Mouse (Mus musculus): ENCODE measurements around the gene Maml3. TPM values are rescaled to one million over a fixed set of nuclear protein-coding genes. Genes with fewer than 3 reads are reported as not detected.

Maml3 gene
- polyA plus RNA-seq, 1 experiment = 3.1 TPM

DNA sequence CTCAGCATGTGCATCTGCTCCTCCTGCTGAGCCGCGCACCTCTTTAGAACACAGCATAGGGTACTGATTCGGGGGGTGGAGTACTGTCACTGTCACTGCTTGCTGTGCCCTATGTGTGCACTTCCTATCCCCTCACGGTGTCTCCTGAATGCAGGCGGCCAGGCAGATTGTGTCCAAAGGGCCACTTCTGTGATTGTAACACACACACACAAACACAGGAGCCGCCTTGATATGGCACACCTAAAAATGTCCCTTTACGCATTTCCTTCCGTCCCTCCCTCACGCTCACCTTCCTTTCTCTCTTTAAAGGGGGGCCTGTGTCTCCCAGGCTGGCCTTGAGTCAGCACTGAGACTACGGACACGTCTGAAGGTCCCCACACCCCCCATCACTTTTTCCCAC lies 107.3 kb downstream of the Maml3 start:
- TF ChIP-seq POLR2A (IDR thresholded peaks at IDR 0.05; ENCODE audit: insufficient read length, low read depth) = no peak
- no peak for TF ChIP-seq TCF12 (IDR thresholded peaks at IDR 0.05; ENCODE audit: insufficient read depth, poor library complexity, severe bottlenecking)
- TF ChIP-seq POLR2AphosphoS2 (IDR thresholded peaks at IDR 0.05; ENCODE audit: insufficient read length, low read depth) = no peak
- no peak for TF ChIP-seq USF1 (IDR thresholded peaks at IDR 0.05; ENCODE audit: low read depth)
- TF ChIP-seq TCF3 (IDR thresholded peaks at IDR 0.05; ENCODE audit: insufficient read length, low read depth) = no peak
- no peak for TF ChIP-seq MAX (IDR thresholded peaks at IDR 0.05; ENCODE audit: low read depth)
- TF ChIP-seq REST (IDR thresholded peaks at IDR 0.05; ENCODE audit: insufficient read depth, insufficient read length) = no peak
- no peak for TF ChIP-seq MYOD1 (IDR thresholded peaks at IDR 0.05; ENCODE audit: control insufficient read depth in 1 of 3, insufficient read length in 2 of 3, low read depth in 2 of 3)
- no peak for TF ChIP-seq E2F4 (IDR thresholded peaks at IDR 0.05; ENCODE audit: insufficient read depth)
- no peak for TF ChIP-seq SRF (IDR thresholded peaks at IDR 0.05; ENCODE audit: control insufficient read depth, insufficient read length, low read depth)
- TF ChIP-seq CEBPB (IDR thresholded peaks at IDR 0.05; ENCODE audit: insufficient read depth, poor library complexity, severe bottlenecking) = no peak
- no peak for TF ChIP-seq MYOG (IDR thresholded peaks at IDR 0.05; ENCODE audit: control insufficient read depth in 1 of 3, insufficient read depth in 1 of 3, insufficient read length in 2 of 3, low read depth in 2 of 3)

DNA sequence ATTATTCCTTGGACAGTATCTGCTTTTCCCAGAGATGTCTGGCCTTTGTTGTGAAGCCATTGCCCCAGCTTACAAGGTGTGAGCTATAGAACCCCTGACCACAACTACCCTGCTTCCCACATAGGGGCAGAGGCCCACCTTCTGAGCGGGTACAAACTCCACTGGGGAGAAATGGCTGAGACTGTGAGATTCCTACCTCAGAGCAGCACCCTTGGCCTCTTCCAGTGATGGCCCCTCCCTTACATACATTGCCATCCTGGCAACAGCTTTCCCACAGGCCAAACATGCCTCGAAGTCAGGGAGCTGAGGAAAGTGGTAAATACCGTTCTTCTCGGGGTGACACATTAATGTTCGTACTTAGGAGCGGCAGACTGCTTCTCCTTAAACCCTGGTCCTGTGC lies 118.4 kb downstream of the Maml3 start:
- TF ChIP-seq POLR2AphosphoS2 (IDR thresholded peaks at IDR 0.05; ENCODE audit: insufficient read length, low read depth) = no peak
- TF ChIP-seq TCF12 (IDR thresholded peaks at IDR 0.05; ENCODE audit: insufficient read depth, poor library complexity, severe bottlenecking) = no peak
- no peak for TF ChIP-seq USF1 (IDR thresholded peaks at IDR 0.05; ENCODE audit: low read depth)
- no peak for TF ChIP-seq REST (IDR thresholded peaks at IDR 0.05; ENCODE audit: insufficient read depth, insufficient read length)
- TF ChIP-seq E2F4 (IDR thresholded peaks at IDR 0.05; ENCODE audit: insufficient read depth) = no peak
- no peak for TF ChIP-seq MYOD1 (IDR thresholded peaks at IDR 0.05; ENCODE audit: control insufficient read depth in 1 of 3, insufficient read length in 2 of 3, low read depth in 2 of 3)
- Histone ChIP-seq H3K79me2 (ENCODE audit: control insufficient read depth, insufficient read depth) (no peaks in the 10 kb centered on the region), H3K27me3 (ENCODE audit: control insufficient read depth, insufficient read depth, insufficient read length) (no peaks in the 10 kb centered on the region), H3K36me3 (ENCODE audit: control insufficient read depth, insufficient read depth) (no peaks in the 10 kb centered on the region), H3K4me3 (no peak overlapping the region), H3K4me2 (ENCODE audit: low read depth) (no peak overlapping the region), H3ac (ENCODE audit: control insufficient read depth, insufficient read length) (no peak overlapping the region)

More for the DNA sequence above, 107.3 kb downstream of the Maml3 start:
- H3ac ChIP-seq (ENCODE audit: control insufficient read depth, insufficient read length) = no peak overlapping the region
- H3K36me3 ChIP-seq (ENCODE audit: control insufficient read depth, insufficient read depth) = no peaks in the 10 kb centered on the region
- H3K4me3 ChIP-seq = no peak overlapping the region
- H3K27me3 ChIP-seq (ENCODE audit: control insufficient read depth, insufficient read depth, insufficient read length) = no peaks in the 10 kb centered on the region
- H3K4me2 ChIP-seq (ENCODE audit: low read depth) = no peak overlapping the region
- peaks cover 3% of the 10 kb centered on the region for H3K79me2 ChIP-seq (ENCODE audit: control insufficient read depth, insufficient read depth)

- Histone ChIP-seq H3K36me3 (ENCODE audit: control insufficient read depth, insufficient read depth) (no peaks in the 10 kb centered on the region), H3K4me2 (ENCODE audit: low read depth) (no peak overlapping the region), H3K27me3 (ENCODE audit: control insufficient read depth, insufficient read depth, insufficient read length) (no peaks in the 10 kb centered on the region), H3K79me2 (ENCODE audit: control insufficient read depth, insufficient read depth) (no peaks in the 10 kb centered on the region), H3K4me3 (no peak overlapping the region), H3ac (ENCODE audit: control insufficient read depth, insufficient read length) (no peak overlapping the region)
- TF ChIP-seq CEBPB (IDR thresholded peaks at IDR 0.05; ENCODE audit: insufficient read depth, poor library complexity, severe bottlenecking) = no peak
- TF ChIP-seq TCF12 (IDR thresholded peaks at IDR 0.05; ENCODE audit: insufficient read depth, poor library complexity, severe bottlenecking) = no peak
- TF ChIP-seq SRF (IDR thresholded peaks at IDR 0.05; ENCODE audit: control insufficient read depth, insufficient read length, low read depth) = no peak
Measured at GRCm38 (mm10) chr3:51981496-51981895, 123.4 kb downstream of the Maml3 start.

- no peaks in the 10 kb centered on the region for H3K36me3 ChIP-seq (ENCODE audit: control insufficient read depth, insufficient read depth)
- H3K27me3 ChIP-seq (ENCODE audit: control insufficient read depth, insufficient read depth, insufficient read length) = no peaks in the 10 kb centered on the region
- H3K4me3 ChIP-seq = no peak overlapping the region
- H3ac ChIP-seq (ENCODE audit: control insufficient read depth, insufficient read length) = no peak overlapping the region
- H3K79me2 ChIP-seq (ENCODE audit: control insufficient read depth, insufficient read depth) = no peaks in the 10 kb centered on the region
- TF ChIP-seq MYOD1 (IDR thresholded peaks at IDR 0.05; ENCODE audit: control insufficient read depth in 1 of 3, insufficient read length in 2 of 3, low read depth in 2 of 3) (no peak), MYOG (IDR thresholded peaks at IDR 0.05; ENCODE audit: control insufficient read depth in 1 of 3, insufficient read depth in 1 of 3, insufficient read length in 2 of 3, low read depth in 2 of 3) (no peak), SRF (IDR thresholded peaks at IDR 0.05; ENCODE audit: control insufficient read depth, insufficient read length, low read depth) (no peak), E2F4 (IDR thresholded peaks at IDR 0.05; ENCODE audit: insufficient read depth) (no peak), POLR2A (IDR thresholded peaks at IDR 0.05; ENCODE audit: insufficient read length, low read depth) (no peak), MAX (IDR thresholded peaks at IDR 0.05; ENCODE audit: low read depth) (no peak)
- no peak overlapping the region for H3K4me2 ChIP-seq (ENCODE audit: low read depth)
Measured at GRCm38 (mm10) chr3:51977654-51978352, 127.1 kb downstream of the Maml3 start.

DNA sequence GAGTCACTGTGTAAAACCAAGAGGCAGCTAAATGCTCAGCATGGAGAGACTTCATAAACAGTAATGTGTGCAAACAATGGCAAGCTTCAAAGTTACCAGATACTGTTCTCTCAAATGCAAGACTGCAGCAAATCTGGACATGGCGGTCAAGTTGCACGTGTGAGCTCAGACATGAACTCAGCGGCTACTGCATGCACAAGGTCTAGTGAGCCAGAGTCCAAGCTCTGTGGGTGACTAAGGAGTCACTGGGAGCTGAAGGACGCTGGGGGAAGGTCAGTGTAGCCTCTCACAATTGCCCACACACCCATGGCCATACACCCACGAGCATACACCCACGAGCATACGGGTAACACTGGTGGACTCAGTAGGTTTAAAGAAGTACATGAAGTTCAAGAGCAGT lies 130.3 kb downstream of the Maml3 start:
- no peak overlapping the region for H3K4me2 ChIP-seq (ENCODE audit: low read depth)
- TF ChIP-seq E2F4 (IDR thresholded peaks at IDR 0.05; ENCODE audit: insufficient read depth) (no peak), TCF3 (IDR thresholded peaks at IDR 0.05; ENCODE audit: insufficient read length, low read depth) (no peak), MAX (IDR thresholded peaks at IDR 0.05; ENCODE audit: low read depth) (no peak), POLR2AphosphoS2 (IDR thresholded peaks at IDR 0.05; ENCODE audit: insufficient read length, low read depth) (no peak), CEBPB (IDR thresholded peaks at IDR 0.05; ENCODE audit: insufficient read depth, poor library complexity, severe bottlenecking) (no peak), REST (IDR thresholded peaks at IDR 0.05; ENCODE audit: insufficient read depth, insufficient read length) (no peak), SRF (IDR thresholded peaks at IDR 0.05; ENCODE audit: control insufficient read depth, insufficient read length, low read depth) (no peak), POLR2A (IDR thresholded peaks at IDR 0.05; ENCODE audit: insufficient read length, low read depth) (no peak), MYOG (IDR thresholded peaks at IDR 0.05; ENCODE audit: control insufficient read depth in 1 of 3, insufficient read depth in 1 of 3, insufficient read length in 2 of 3, low read depth in 2 of 3) (no peak), USF1 (IDR thresholded peaks at IDR 0.05; ENCODE audit: low read depth) (no peak), TCF12 (IDR thresholded peaks at IDR 0.05; ENCODE audit: insufficient read depth, poor library complexity, severe bottlenecking) (no peak), MYOD1 (IDR thresholded peaks at IDR 0.05; ENCODE audit: control insufficient read depth in 1 of 3, insufficient read length in 2 of 3, low read depth in 2 of 3) (no peak)
- H3K27me3 ChIP-seq (ENCODE audit: control insufficient read depth, insufficient read depth, insufficient read length) = no peaks in the 10 kb centered on the region
- H3K79me2 ChIP-seq (ENCODE audit: control insufficient read depth, insufficient read depth) = no peaks in the 10 kb centered on the region
- no peaks in the 10 kb centered on the region for H3K36me3 ChIP-seq (ENCODE audit: control insufficient read depth, insufficient read depth)
- no peak overlapping the region for H3K4me3 ChIP-seq
- H3ac ChIP-seq (ENCODE audit: control insufficient read depth, insufficient read length) = no peak overlapping the region

Measured in myocyte (in vitro differentiated cells).